Mouse (Mus musculus) stomach, embryonic 15.5 days (tissue): ENCODE results near the gene Slc44a1. TPM values are rescaled to one million over a fixed set of nuclear protein-coding genes. Genes with fewer than 3 reads are reported as not detected.

Experiments
- ATAC-seq: fragments of 200-750 bp; cut with Nextera tagmentation; 2 replicates; pipeline ENCODE4 v1.8.0; 2017; ENCODE audit warnings: low read depth, moderate number of reproducible peaks, moderate TSS enrichment; ENCODE audit not compliant: insufficient read depth, low FRiP score
- H3K27ac ChIP-seq: fragments of 300-500 bp; sonication (generic); 2 replicates; pipeline ENCODE4 v1.5.1; 2015; ENCODE audit warnings: mild to moderate bottlenecking, inconsistent platforms
- H3K27me3 ChIP-seq: fragments of 300-500 bp; sonication (generic); replicated peaks from 2 replicates; pipeline ENCODE4 v1.6.1; 2015; ENCODE audit warnings: inconsistent platforms
- H3K36me3 ChIP-seq: fragments of 300-500 bp; sonication (generic); 2 replicates; pipeline ENCODE4 v1.6.1; 2015; ENCODE audit warnings: inconsistent platforms
- H3K4me1 ChIP-seq: fragments of 300-500 bp; sonication (generic); 2 replicates; pipeline ENCODE4 v1.6.1; 2015; ENCODE audit warnings: inconsistent platforms
- H3K4me2 ChIP-seq: fragments of 300-500 bp; sonication (generic); 2 replicates; pipeline ENCODE4 v1.6.1; 2015; ENCODE audit warnings: mild to moderate bottlenecking, inconsistent platforms
- H3K4me3 ChIP-seq: fragments of 300-500 bp; sonication (generic); replicated peaks from 2 replicates; pipeline ENCODE4 v1.5.1; 2015; ENCODE audit warnings: inconsistent platforms
- H3K9ac ChIP-seq: fragments of 300-500 bp; sonication (generic); 2 replicates; pipeline ENCODE4 v1.6.1; 2015; ENCODE audit warnings: inconsistent platforms
- H3K9me3 ChIP-seq: fragments of 300-500 bp; sonication (generic); 2 replicates; pipeline ENCODE4 v1.6.1; 2016; ENCODE audit warnings: inconsistent platforms
- WGBS: fragments of 180-500 bp; shearing (Covaris S2); methylation state at CpG from one replicate; pipeline ENCODE4 v1.1.7; 2015; 5-methylcytosine and 5-hydroxymethylcytosine counted together
- polyA plus RNA-seq: library from polyadenylated mRNA; unstranded; fragments of >200 nt; fragmentation: Nextera tagmentation; extraction: Ambion mirVana; gene quantifications from 2 replicates; pipeline ENCODE4 v1.2.1, GENCODE M21; 2015

Slc44a1 gene
- polyA plus RNA-seq, 1 experiment from 2014 or later, result 49.6 TPM

DNA sequence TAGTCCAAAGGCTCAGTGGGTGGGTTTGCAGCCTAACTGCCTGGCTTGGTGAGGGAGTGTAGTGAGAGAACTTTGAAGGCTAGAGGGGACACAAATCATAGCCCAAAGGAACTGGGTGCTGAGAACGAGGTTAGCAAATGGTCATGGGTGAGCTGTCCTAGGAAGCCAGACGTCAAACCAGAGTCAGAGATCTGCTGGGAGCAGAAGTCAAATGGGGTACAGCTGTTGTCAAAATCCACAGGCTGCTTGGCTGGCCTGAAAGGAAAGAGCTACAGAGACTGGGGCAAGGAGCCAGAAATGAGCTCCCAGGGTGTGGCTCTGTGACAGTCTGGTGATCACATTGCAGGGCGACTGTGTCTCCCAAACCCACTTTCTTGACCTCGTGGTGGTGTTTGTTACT is 188.7 kb downstream of the Slc44a1 start:
- Histone ChIP-seq H3K9ac (no peak overlapping the region), H3K27ac (no peak overlapping the region), H3K4me1 (0 out of 2 replicates have a peak, but pooled peaks cover 2% of the 10 kb centered on the region), H3K9me3 (no peaks in the 10 kb centered on the region), H3K4me2 (no peak overlapping the region), H3K4me3 (no peak overlapping the region), H3K36me3 (no peaks in the 10 kb centered on the region), H3K27me3 (no peaks in the 10 kb centered on the region)
- ATAC-seq, result no peak
- 46% methylated on average over 4 of the region's 4 CpGs for WGBS

DNA sequence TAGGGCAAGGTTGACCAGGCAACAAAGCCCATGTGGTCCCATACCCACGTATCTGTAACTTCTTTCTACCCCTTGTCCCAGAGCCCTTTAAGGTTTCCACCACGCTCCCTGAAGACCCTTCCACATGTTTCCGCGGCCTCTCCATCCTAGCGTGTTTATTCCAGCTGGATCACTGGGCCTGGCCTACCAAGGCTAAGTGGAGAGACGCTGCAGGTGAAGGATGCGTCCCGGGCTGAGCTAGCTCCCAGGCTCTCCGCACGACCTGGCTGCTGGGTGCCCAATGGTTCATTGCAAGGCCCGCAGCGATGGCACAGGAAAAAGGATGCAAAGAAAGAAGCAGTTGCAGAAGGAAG is 190.7 kb downstream of the Slc44a1 start:
- Histone ChIP-seq H3K9me3 (no peaks in the 10 kb centered on the region), H3K9ac (peak overlapping the region; percentile 60), H3K4me1 (0 out of 2 replicates have a peak, but pooled peaks cover 2% of the 10 kb centered on the region), H3K27me3 (no peaks in the 10 kb centered on the region), H3K36me3 (no peaks in the 10 kb centered on the region), H3K27ac (peak overlapping the region; percentile 59; the same call in 1 of the 2 replicates), H3K4me2 (peak overlapping the region; percentile 78), H3K4me3 (peak overlapping the region; percentile 74)
- WGBS, result 10% methylated on average over 12 of the region's 12 CpGs
- no peak for ATAC-seq

DNA sequence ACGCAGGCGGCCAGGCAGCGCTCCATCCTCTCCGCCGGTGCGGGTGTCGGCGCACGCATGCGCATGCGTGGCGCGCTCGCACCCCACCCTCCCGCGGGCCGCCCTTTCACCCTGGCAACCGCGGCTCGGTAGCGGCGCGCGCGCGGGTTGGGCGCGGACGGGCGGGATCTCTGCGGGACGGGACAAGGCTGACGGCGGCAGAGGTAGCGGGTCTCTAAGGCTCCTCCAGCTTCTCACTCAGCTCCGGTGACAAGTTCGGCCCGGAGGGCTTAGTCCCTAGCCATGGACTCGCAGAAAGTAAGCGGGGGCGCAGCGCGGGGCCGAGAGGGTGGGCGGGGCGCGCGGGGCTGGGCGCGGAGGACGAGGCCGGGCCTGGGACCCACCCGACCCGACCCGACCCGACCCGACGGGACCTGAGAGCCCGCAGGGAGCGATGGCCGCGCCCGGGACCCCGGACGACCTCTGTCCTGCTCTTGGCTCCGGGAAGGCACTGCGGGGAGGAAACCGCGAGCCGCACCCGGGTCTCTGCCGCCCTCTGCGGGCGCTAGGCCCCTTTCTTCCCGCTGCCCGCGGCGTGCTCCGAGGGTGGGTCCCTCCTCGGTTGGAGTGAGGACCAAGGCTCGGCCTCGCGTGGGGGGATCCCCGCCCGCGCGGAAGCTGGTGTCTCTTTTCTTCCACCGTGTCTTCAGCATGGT is 191.2 kb downstream of the Slc44a1 start, which contains the start of gene Fsd1l:
TSS of gene Fsd1l (plus strand) at position 156 of the 695 bp plus-strand sequence.
- Histone ChIP-seq H3K9me3 (no peaks in the 10 kb centered on the region), H3K4me3 (peak within 1 kb of the TSS; percentile 74), H3K9ac (peak within 1 kb of the TSS; percentile 60), H3K27me3 (no peaks in the 10 kb centered on the region), H3K4me1 (0 out of 2 replicates have a peak, but pooled peaks cover 2% of the 10 kb centered on the region), H3K4me2 (peak within 1 kb of the TSS; percentile 78), H3K36me3 (no peaks in the 10 kb centered on the region), H3K27ac (peak within 1 kb of the TSS; percentile 59)
- ATAC-seq, result peak; percentile 83
- WGBS, result under 1% methylated on average over 73 of the region's 88 CpGs

DNA sequence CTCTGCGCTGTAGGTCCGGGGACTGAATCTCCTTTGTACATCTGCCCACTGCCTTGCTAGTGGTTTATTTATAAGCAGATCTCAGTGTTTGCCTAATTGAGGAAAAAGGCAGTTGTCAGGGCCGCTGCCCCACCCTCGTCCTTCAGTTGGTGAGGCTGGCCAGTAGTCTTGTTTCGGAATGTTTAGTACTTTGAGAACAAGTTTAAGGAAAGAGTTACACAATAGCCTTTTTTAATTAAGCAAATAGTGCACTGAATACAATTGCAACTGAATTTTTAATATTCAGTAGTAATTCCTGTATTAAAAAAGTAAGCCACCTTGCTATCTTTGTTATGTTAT is 191.8 kb downstream of the Slc44a1 start:
- ATAC-seq, result peak; percentile 23; the same call in 1 of the 2 replicates

DNA sequence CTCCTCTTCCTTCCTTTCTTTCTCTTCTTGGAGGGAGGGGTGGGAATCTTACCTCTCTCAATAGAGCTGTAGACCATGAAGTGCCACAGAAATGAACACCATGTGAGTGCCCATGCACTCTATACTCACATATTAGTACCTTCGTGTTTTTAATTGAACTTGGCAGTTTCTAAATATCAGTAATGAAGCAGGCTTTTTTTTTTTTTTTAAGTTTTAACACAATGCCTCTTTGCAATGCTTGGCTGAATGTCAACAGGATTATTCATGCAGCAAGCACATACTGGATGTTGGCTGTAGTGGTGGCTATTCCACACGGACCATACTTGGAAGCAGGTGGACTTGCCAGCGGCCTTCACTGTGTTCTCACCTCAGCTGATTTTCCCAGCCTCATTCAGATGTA is 195.1 kb downstream of the Slc44a1 start:
- Histone ChIP-seq H3K9ac (no peak overlapping the region), H3K27me3 (no peaks in the 10 kb centered on the region), H3K4me2 (no peak overlapping the region), H3K27ac (no peak overlapping the region), H3K9me3 (no peaks in the 10 kb centered on the region), H3K4me3 (no peak overlapping the region), H3K4me1 (0 out of 2 replicates have a peak, but pooled peaks cover 2% of the 10 kb centered on the region), H3K36me3 (no peaks in the 10 kb centered on the region)
- 77% methylated on average over 3 of the region's 3 CpGs for WGBS
- no peak for ATAC-seq

More for the DNA sequence above, 191.8 kb downstream of the Slc44a1 start:
- no peaks in the 10 kb centered on the region for H3K9me3 ChIP-seq
- peak overlapping the region; percentile 74 for H3K4me3 ChIP-seq
- H3K9ac ChIP-seq, result peak overlapping the region; percentile 60
- no peaks in the 10 kb centered on the region for H3K27me3 ChIP-seq
- WGBS, result 1% methylated on average over 5 of the region's 5 CpGs
- peak overlapping the region; percentile 78 for H3K4me2 ChIP-seq
- H3K36me3 ChIP-seq, result no peaks in the 10 kb centered on the region
- H3K27ac ChIP-seq, result no peak overlapping the region; the same call in 1 of the 2 replicates
- 0 out of 2 replicates have a peak, but pooled peaks cover 2% of the 10 kb centered on the region for H3K4me1 ChIP-seq

DNA sequence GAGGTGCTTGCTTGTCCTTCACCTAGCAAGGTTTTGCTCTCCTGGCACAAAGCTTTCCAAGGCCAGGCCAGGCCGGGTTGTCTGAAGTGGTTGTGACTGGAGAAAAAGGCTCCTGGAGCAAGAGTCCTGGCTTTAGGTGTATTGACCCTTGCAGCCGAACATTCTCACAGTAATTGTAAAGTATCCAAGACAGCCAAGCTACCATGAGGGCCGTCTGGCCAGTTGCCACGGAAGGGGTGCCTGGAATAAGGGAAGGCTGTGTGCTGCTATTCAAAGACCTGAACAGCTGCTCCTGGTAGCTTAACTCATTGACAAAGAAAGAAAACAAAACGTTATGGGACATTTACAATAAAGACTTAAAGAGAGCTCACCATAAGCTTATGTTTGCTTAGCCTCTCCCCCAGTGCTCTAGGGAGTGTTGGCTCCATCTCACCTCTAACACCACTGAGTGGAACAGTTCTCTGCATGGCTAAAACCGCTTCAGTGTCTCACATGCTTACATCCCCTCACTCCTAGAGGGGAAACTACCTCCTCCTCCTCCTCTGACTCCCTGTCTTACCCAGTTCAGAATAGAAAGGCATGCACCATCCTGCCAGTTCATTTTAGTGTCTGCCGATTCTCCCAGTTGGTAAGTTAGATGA is 197.2 kb downstream of the Slc44a1 start:
- H3K4me3 ChIP-seq, result no peak overlapping the region
- H3K27ac ChIP-seq, result no peak overlapping the region
- H3K9me3 ChIP-seq, result no peaks in the 10 kb centered on the region
- no peaks in the 10 kb centered on the region for H3K36me3 ChIP-seq
- peak; percentile 31; the same call in 1 of the 2 replicates for ATAC-seq
- WGBS, result 47% methylated on average over 7 of the region's 7 CpGs
- H3K27me3 ChIP-seq, result no peaks in the 10 kb centered on the region
- no peaks in the 10 kb centered on the region for H3K4me1 ChIP-seq
- no peak overlapping the region for H3K4me2 ChIP-seq
- H3K9ac ChIP-seq, result no peak overlapping the region

DNA sequence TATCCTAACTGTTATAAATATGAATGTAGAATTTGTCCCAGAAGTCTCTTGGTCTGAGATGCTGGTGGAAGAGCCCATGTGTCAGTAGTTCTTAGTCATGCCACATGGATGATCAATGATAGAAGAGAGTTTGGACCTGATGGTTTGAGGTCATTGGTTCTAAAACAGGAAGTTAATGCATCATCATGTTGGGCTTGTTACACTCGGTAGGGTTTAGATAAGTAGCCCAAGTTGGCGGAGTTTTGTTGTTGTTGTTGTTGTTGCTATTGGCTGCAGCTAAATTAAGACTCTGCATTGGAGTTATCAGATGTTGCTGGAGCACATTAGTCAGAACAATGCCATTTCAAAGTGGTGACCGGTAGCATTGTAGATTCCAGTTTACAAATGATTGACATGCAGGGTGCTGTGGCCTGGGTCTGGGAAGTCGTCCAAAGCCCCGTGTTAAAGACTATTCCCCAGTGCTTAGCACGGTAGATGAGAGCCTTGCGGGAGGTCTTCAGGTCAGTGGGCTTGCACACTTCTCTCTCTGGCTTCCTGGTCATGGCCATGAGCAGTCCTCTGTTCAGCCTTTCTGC is 198.4 kb downstream of the Slc44a1 start:
- 80% methylated on average over 7 of the region's 7 CpGs for WGBS
- H3K9me3 ChIP-seq, result no peaks in the 10 kb centered on the region
- H3K9ac ChIP-seq, result no peak overlapping the region
- no peaks in the 10 kb centered on the region for H3K4me1 ChIP-seq
- H3K4me3 ChIP-seq, result no peak overlapping the region
- no peak for ATAC-seq
- no peaks in the 10 kb centered on the region for H3K36me3 ChIP-seq
- H3K27me3 ChIP-seq, result no peaks in the 10 kb centered on the region
- no peak overlapping the region for H3K4me2 ChIP-seq
- no peak overlapping the region for H3K27ac ChIP-seq

DNA sequence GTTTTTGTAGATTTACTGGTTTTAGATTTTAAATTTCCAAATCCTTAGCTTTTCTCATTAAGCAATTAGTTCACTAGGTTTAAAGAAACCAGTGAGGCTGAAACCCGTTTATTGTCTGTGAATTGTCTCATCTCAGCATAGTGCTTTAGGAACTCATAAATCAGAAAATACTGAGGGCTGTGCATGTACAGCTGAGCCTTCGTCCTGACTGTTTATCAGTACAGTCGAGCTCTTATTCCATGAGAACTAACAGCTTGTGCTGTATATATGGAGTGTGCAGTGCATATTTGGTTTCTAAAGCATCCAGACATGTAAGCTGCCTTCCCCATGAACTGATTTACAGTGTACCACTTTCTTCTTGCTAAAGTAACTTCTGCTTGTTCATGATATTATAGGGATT is 217.8 kb downstream of the Slc44a1 start:
- no peaks in the 10 kb centered on the region for H3K4me1 ChIP-seq
- H3K27me3 ChIP-seq, result no peaks in the 10 kb centered on the region
- 27% methylated on average over 3 of the region's 3 CpGs for WGBS
- H3K9ac ChIP-seq, result no peak overlapping the region
- no peak for ATAC-seq
- no peak overlapping the region for H3K27ac ChIP-seq
- no peak overlapping the region for H3K4me3 ChIP-seq
- H3K36me3 ChIP-seq, result peaks cover 2% of the 10 kb centered on the region; the same call in 1 of the 2 replicates
- no peak overlapping the region for H3K4me2 ChIP-seq
- H3K9me3 ChIP-seq, result no peaks in the 10 kb centered on the region

DNA sequence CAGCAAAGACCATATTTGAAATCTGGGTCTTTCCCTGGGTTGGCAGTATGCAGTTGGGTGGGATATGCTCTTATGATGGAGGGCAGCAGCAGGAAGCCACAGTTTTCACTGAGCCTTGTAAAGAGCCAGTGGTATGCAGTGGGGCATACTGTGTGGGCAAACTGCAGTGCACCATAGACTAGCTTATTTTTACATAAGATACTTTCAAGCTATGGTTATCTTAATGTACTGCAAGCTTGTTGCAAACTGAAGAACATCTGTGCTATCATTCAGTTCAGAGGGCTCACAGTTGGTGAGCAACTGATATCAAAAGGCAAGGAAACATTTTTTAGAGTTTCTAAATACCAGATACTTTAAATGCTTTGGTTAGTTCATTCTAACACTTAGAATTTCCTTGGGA is 220.5 kb downstream of the Slc44a1 start:
- no peak for ATAC-seq
- no peak overlapping the region for H3K4me3 ChIP-seq
- H3K36me3 ChIP-seq, result no peaks in the 10 kb centered on the region
- no peak overlapping the region for H3K9ac ChIP-seq
- H3K4me1 ChIP-seq, result no peaks in the 10 kb centered on the region
- H3K4me2 ChIP-seq, result no peak overlapping the region
- H3K27ac ChIP-seq, result no peak overlapping the region
- H3K27me3 ChIP-seq, result no peaks in the 10 kb centered on the region
- H3K9me3 ChIP-seq, result no peaks in the 10 kb centered on the region

Other genes starting within 250 kb of the Slc44a1 start
- 11.0 and 11.7 TPM in 2 replicates for gene Fsd1l, start 191.1 kb downstream of the Slc44a1 start, polyA plus RNA-seq